Mouse (Mus musculus) left cerebral cortex, adult 18-20 months (tissue): Measurements from ENCODE around the gene Ginm1. TPM values are rescaled to one million over a fixed set of nuclear protein-coding genes. Genes with fewer than 3 reads are reported as not detected.

ENCODE experiments used
- DNase-seq, 2 experiments: peaks; one replicate each; pipeline ENCODE4 v3.0.0; 2021 to 2022; ENCODE audit warnings: low spot score in 2 of 2, mixed read lengths in 1 of 2
- long read RNA-seq, 2 experiments: library from polyadenylated mRNA; stranded (forward); transcript quantifications; one replicate each; pipeline ENCODE4 v2.0.0; 2021
- total RNA-seq, 2 experiments: library from RNA; stranded (reverse); gene quantifications; 2 replicates each; pipeline ENCODE4 v1.2.3; 2021

Ginm1 gene
- 10 to 100 TPM; 17.8 to 19.2 TPM for total RNA-seq
- long read RNA-seq, experiment 1, transcript Ginm1-204 (8 exons, 1,525 nt) = major isoform, 28 of 34 reads
- long read RNA-seq, experiment 1, partial matches to known transcripts = 0 of 34 reads
- long read RNA-seq, experiment 1, other reads (novel, unspliced or antisense) = 3 of 34 reads
- long read RNA-seq, experiment 2, transcript Ginm1-204 (8 exons, 1,525 nt) = major isoform, 24 of 31 reads
- long read RNA-seq, experiment 2, partial matches to known transcripts = 0 of 31 reads
- long read RNA-seq, experiment 2, other reads (novel, unspliced or antisense) = 3 of 31 reads

- DNase-seq = peak; percentile 88 to 94
Measured at GRCm38 (mm10) chr10:7792751-7793385, at the start of gene Ginm1, which contains the start of gene Ppil4. TSS of gene Ginm1 (minus strand) at chr10:7792824. TSS of gene Ppil4 (plus strand) at chr10:7792891.

GRCm38 (mm10) chr10:7841571-7842080 is 49.0 kb upstream of the Ginm1 start:
- DNase-seq = no peak

- no peak for DNase-seq
Measured at GRCm38 (mm10) chr10:7840785-7841184, 48.2 kb upstream of the Ginm1 start.

- DNase-seq = no peak
Measured at GRCm38 (mm10) chr10:7840353-7840733, 47.7 kb upstream of the Ginm1 start.

GRCm38 (mm10) chr10:7839551-7840352 is 47.1 kb upstream of the Ginm1 start:
- no peak for DNase-seq

- no peak for DNase-seq
Measured at GRCm38 (mm10) chr10:7838874-7839421, 46.3 kb upstream of the Ginm1 start.

- DNase-seq = no peak
Measured at GRCm38 (mm10) chr10:7838036-7838435, 45.4 kb upstream of the Ginm1 start.

- DNase-seq = no peak
Measured at GRCm38 (mm10) chr10:7837446-7837845, 44.8 kb upstream of the Ginm1 start.

GRCm38 (mm10) chr10:7836902-7837301 is 44.3 kb upstream of the Ginm1 start:
- DNase-seq = no peak

GRCm38 (mm10) chr10:7834671-7835225 is 42.1 kb upstream of the Ginm1 start:
- no peak for DNase-seq

- DNase-seq = no peak
Measured at GRCm38 (mm10) chr10:7833377-7834165, 40.9 kb upstream of the Ginm1 start.

- no peak for DNase-seq
Measured at GRCm38 (mm10) chr10:7832171-7832676, 39.6 kb upstream of the Ginm1 start, which contains the start of gene Zc3h12d. TSS of gene Zc3h12d (plus strand) at chr10:7832470.

GRCm38 (mm10) chr10:7826106-7826505 is 33.5 kb upstream of the Ginm1 start:
- DNase-seq = no peak

GRCm38 (mm10) chr10:7825281-7825665 is 32.6 kb upstream of the Ginm1 start:
- no peak for DNase-seq

GRCm38 (mm10) chr10:7824663-7825280 is 32.1 kb upstream of the Ginm1 start:
- no peak for DNase-seq

- DNase-seq = no peak
Measured at GRCm38 (mm10) chr10:7821981-7822380, 29.4 kb upstream of the Ginm1 start.

GRCm38 (mm10) chr10:7820171-7820570 is 27.5 kb upstream of the Ginm1 start:
- DNase-seq = no peak

- DNase-seq = no peak
Measured at GRCm38 (mm10) chr10:7819603-7820002, 27.0 kb upstream of the Ginm1 start.

GRCm38 (mm10) chr10:7819156-7819555 is 26.5 kb upstream of the Ginm1 start:
- no peak for DNase-seq

GRCm38 (mm10) chr10:7818676-7819075 is 26.1 kb upstream of the Ginm1 start:
- DNase-seq = no peak
